Mouse (Mus musculus): Measurements from ENCODE around the gene Sdad1.
"Not testable (repeated sequence)": the region's sequence is repeated elsewhere in the genome, so short reads cannot be mapped to it uniquely, and the experiment has no call there.

GRCm38 (mm10) chr5:92352716-92353115, 42.4 kb upstream of the Sdad1 start:
- not testable (repeated sequence) for TF ChIP-seq TCF12 (IDR thresholded peaks at IDR 0.05; ENCODE audit: insufficient read depth, poor library complexity, severe bottlenecking); USF1 (IDR thresholded peaks at IDR 0.05; ENCODE audit: low read depth); POLR2A (IDR thresholded peaks at IDR 0.05; ENCODE audit: insufficient read length, low read depth); E2F4 (IDR thresholded peaks at IDR 0.05; ENCODE audit: insufficient read depth); TCF3 (IDR thresholded peaks at IDR 0.05; ENCODE audit: insufficient read length, low read depth); MYOG (IDR thresholded peaks at IDR 0.05; ENCODE audit: control insufficient read depth in 1 of 3, insufficient read depth in 1 of 3, insufficient read length in 2 of 3, low read depth in 2 of 3); POLR2AphosphoS2 (IDR thresholded peaks at IDR 0.05; ENCODE audit: insufficient read length, low read depth); MAX (IDR thresholded peaks at IDR 0.05; ENCODE audit: low read depth); SRF (IDR thresholded peaks at IDR 0.05; ENCODE audit: control insufficient read depth, insufficient read length, low read depth)
